Mouse (Mus musculus) liver, adult 2 months (tissue): Measurements from ENCODE around the gene C330007P06Rik.

Experiments
- CTCF ChIP-seq: fragments of 200-500 bp; IDR thresholded peaks from 2 replicates; pipeline ENCODE4 v1.5.1; 2011; ENCODE audit warnings: low read depth, low read length, control low read depth
- POLR2A ChIP-seq: fragments of 200-500 bp; IDR thresholded peaks from 2 replicates; pipeline ENCODE4 v1.6.1; 2011; ENCODE audit warnings: low read length, control low read depth; ENCODE audit not compliant: insufficient read depth; ENCODE audit errors: extremely low read depth

DNA sequence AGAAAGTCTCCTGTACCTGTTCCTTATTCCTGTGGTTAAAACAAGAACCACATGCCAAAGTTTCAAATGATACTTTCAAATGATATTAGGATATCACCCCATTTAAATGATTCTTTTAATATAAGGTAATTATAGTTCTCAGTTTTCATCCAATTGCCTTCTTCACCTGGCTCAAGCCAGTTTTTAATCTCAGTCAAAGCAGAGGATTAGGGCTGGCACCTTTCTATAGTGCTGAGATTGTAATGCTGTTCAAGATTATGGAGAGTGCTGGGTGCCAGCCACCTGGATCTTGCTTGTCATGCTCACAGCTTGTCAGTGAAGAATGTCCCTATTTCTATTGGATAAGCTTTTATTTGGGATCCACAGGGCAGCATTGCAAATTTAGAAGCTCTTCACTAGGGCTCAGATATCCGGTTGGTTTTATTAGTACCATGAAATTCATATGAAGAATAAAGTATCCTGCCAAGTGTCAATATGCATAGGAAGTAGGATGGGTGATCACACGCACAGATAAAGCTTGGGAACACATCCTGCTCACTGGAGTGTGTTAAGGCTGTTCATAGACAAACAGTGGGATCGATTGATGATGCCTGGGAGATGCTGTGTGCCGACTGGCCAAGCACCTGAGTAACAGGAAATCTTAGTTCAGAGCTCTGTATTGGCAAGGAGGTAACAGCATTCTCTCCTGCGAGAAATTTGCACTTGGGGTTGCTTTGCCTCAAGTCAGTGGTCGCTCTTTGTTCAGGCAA lies 74.6 kb downstream of the C330007P06Rik start:
- no peak for TF ChIP-seq CTCF
- TF ChIP-seq POLR2A = no peak
